Mouse (Mus musculus) heart, embryonic 16.5 days (tissue): ENCODE data around the gene Tmtc2. TPM values are rescaled to one million over a fixed set of nuclear protein-coding genes. Genes with fewer than 3 reads are reported as not detected.

Experiments
- ATAC-seq: fragments of 200-750 bp; cut with Nextera tagmentation; replicated peaks from 2 replicates; pipeline ENCODE4 v1.8.0; 2017; ENCODE audit warnings: moderate number of reproducible peaks; ENCODE audit not compliant: insufficient read depth, low FRiP score; ENCODE audit errors: extremely low read depth
- H3K27ac ChIP-seq: fragments of 300-500 bp; sonication (generic); 2 replicates; pipeline ENCODE4 v1.5.1; 2014; ENCODE audit warnings: mild to moderate bottlenecking, low read length, control low read depth, moderate library complexity
- H3K27me3 ChIP-seq: fragments of 300-500 bp; sonication (generic); 2 replicates; pipeline ENCODE4 v1.6.1; 2014; ENCODE audit warnings: low read length, mixed read lengths; ENCODE audit not compliant: control insufficient read depth, insufficient read depth
- H3K36me3 ChIP-seq: fragments of 300-500 bp; sonication (generic); 2 replicates; pipeline ENCODE4 v1.6.1; 2014; ENCODE audit not compliant: control insufficient read depth, insufficient read depth
- H3K4me1 ChIP-seq: fragments of 300-500 bp; sonication (generic); 2 replicates; pipeline ENCODE4 v1.6.1; 2014; ENCODE audit warnings: low read length, mixed read lengths; ENCODE audit not compliant: control insufficient read depth, insufficient read depth
- H3K4me2 ChIP-seq: fragments of 300-500 bp; sonication (generic); 2 replicates; pipeline ENCODE4 v1.6.1; 2014; ENCODE audit warnings: low read depth, mild to moderate bottlenecking, control low read depth, low read length
- H3K4me3 ChIP-seq: fragments of 300-500 bp; sonication (generic); 2 replicates; pipeline ENCODE4 v1.5.1; 2014; ENCODE audit warnings: mild to moderate bottlenecking, control low read depth, low read length
- H3K9ac ChIP-seq: fragments of 300-500 bp; sonication (generic); 2 replicates; pipeline ENCODE4 v1.6.1; 2014; ENCODE audit warnings: low read length, control low read depth
- H3K9me3 ChIP-seq: fragments of 300-500 bp; sonication (generic); replicated peaks from 2 replicates; pipeline ENCODE4 v1.6.1; 2016; ENCODE audit warnings: low read length; ENCODE audit not compliant: control insufficient read depth
- WGBS: fragments of 180-500 bp; shearing (Covaris S2); extraction: QIAGEN DNeasy Blood & Tissue Kit; methylation state at CpG from one replicate; pipeline ENCODE4 v1.1.7; 2014; 5-methylcytosine and 5-hydroxymethylcytosine counted together
- polyA plus RNA-seq: library from polyadenylated mRNA; unstranded; fragments of >200 nt; fragmentation: Nextera tagmentation; extraction: Ambion mirVana; gene quantifications from 2 replicates; pipeline ENCODE4 v1.2.1, GENCODE M21; 2015

The Tmtc2 gene
- polyA plus RNA-seq, 1 experiment from 2014 or later, result 2.1 TPM

- no peaks in the 10 kb centered on the region for H3K36me3 ChIP-seq
Observed at GRCm38 (mm10) chr10:105227631-105228030, 346.6 kb downstream of the Tmtc2 start.

GRCm38 (mm10) chr10:105225714-105226113 is 348.5 kb downstream of the Tmtc2 start:
- 85% methylated on average over 6 of the region's 6 CpGs for WGBS
- H3K9ac ChIP-seq, result no peak overlapping the region
- H3K36me3 ChIP-seq, result no peaks in the 10 kb centered on the region
- ATAC-seq, result no peak
- no peak overlapping the region for H3K27ac ChIP-seq
- no peak overlapping the region for H3K4me3 ChIP-seq
- H3K27me3 ChIP-seq, result no peaks in the 10 kb centered on the region
- 0 out of 2 replicates have a peak, but pooled peaks cover 4% of the 10 kb centered on the region for H3K4me1 ChIP-seq
- H3K4me2 ChIP-seq, result no peak overlapping the region
- H3K9me3 ChIP-seq, result no peaks in the 10 kb centered on the region

More at GRCm38 (mm10) chr10:105227631-105228030, 346.6 kb downstream of the Tmtc2 start:
- 33% methylated on average over 5 of the region's 5 CpGs for WGBS
- no peak overlapping the region for H3K27ac ChIP-seq
- 0 out of 2 replicates have a peak, but pooled peaks cover 4% of the 10 kb centered on the region for H3K4me1 ChIP-seq
- H3K27me3 ChIP-seq, result no peaks in the 10 kb centered on the region
- no peak for ATAC-seq
- H3K4me3 ChIP-seq, result no peak overlapping the region
- no peak overlapping the region for H3K4me2 ChIP-seq
- H3K9ac ChIP-seq, result no peak overlapping the region
- no peaks in the 10 kb centered on the region for H3K9me3 ChIP-seq

- WGBS, result 63% methylated on average over 5 of the region's 5 CpGs
- no peaks in the 10 kb centered on the region for H3K27me3 ChIP-seq
- H3K4me3 ChIP-seq, result no peak overlapping the region
- H3K4me2 ChIP-seq, result no peak overlapping the region
- H3K9me3 ChIP-seq, result no peaks in the 10 kb centered on the region
- H3K4me1 ChIP-seq, result 0 out of 2 replicates have a peak, but pooled peaks cover 4% of the 10 kb centered on the region
- H3K27ac ChIP-seq, result no peak overlapping the region
- H3K9ac ChIP-seq, result no peak overlapping the region
- no peak for ATAC-seq
- H3K36me3 ChIP-seq, result no peaks in the 10 kb centered on the region
Observed at GRCm38 (mm10) chr10:105222904-105223303, 351.3 kb downstream of the Tmtc2 start.

GRCm38 (mm10) chr10:105201491-105201890 is 372.8 kb downstream of the Tmtc2 start:
- no peak for ATAC-seq
- no peak overlapping the region for H3K9ac ChIP-seq
- no peaks in the 10 kb centered on the region for H3K9me3 ChIP-seq
- no peaks in the 10 kb centered on the region for H3K36me3 ChIP-seq
- no peak overlapping the region for H3K27ac ChIP-seq
- WGBS, result 78% methylated on average over 10 of the region's 10 CpGs
- H3K4me2 ChIP-seq, result no peak overlapping the region
- no peaks in the 10 kb centered on the region for H3K4me1 ChIP-seq
- H3K27me3 ChIP-seq, result no peaks in the 10 kb centered on the region
- no peak overlapping the region for H3K4me3 ChIP-seq

- H3K4me2 ChIP-seq, result no peak overlapping the region
- H3K27me3 ChIP-seq, result no peaks in the 10 kb centered on the region
- H3K4me3 ChIP-seq, result no peak overlapping the region
- WGBS, result 85% methylated on average over 2 of the region's 2 CpGs
- no peaks in the 10 kb centered on the region for H3K4me1 ChIP-seq
- ATAC-seq, result no peak
- no peaks in the 10 kb centered on the region for H3K36me3 ChIP-seq
- H3K27ac ChIP-seq, result no peak overlapping the region
- H3K9ac ChIP-seq, result no peak overlapping the region
- H3K9me3 ChIP-seq, result no peaks in the 10 kb centered on the region
Observed at GRCm38 (mm10) chr10:105200678-105201077, 373.6 kb downstream of the Tmtc2 start.

- no peaks in the 10 kb centered on the region for H3K4me1 ChIP-seq
- no peak for ATAC-seq
- H3K27me3 ChIP-seq, result no peaks in the 10 kb centered on the region
- WGBS, result 60% methylated on average over 4 of the region's 4 CpGs
- no peak overlapping the region for H3K4me2 ChIP-seq
- no peak overlapping the region for H3K4me3 ChIP-seq
- no peaks in the 10 kb centered on the region for H3K36me3 ChIP-seq
- no peak overlapping the region for H3K27ac ChIP-seq
- H3K9ac ChIP-seq, result no peak overlapping the region
- no peaks in the 10 kb centered on the region for H3K9me3 ChIP-seq
Observed at GRCm38 (mm10) chr10:105200092-105200491, 374.2 kb downstream of the Tmtc2 start.

GRCm38 (mm10) chr10:105199515-105199914 is 374.7 kb downstream of the Tmtc2 start:
- no peak overlapping the region for H3K9ac ChIP-seq
- H3K4me2 ChIP-seq, result no peak overlapping the region
- no peaks in the 10 kb centered on the region for H3K4me1 ChIP-seq
- H3K36me3 ChIP-seq, result no peaks in the 10 kb centered on the region
- 75% methylated on average over 5 of the region's 5 CpGs for WGBS
- no peaks in the 10 kb centered on the region for H3K27me3 ChIP-seq
- no peaks in the 10 kb centered on the region for H3K9me3 ChIP-seq
- no peak for ATAC-seq
- no peak overlapping the region for H3K27ac ChIP-seq
- no peak overlapping the region for H3K4me3 ChIP-seq

GRCm38 (mm10) chr10:105195377-105195776 is 378.9 kb downstream of the Tmtc2 start:
- 92% methylated on average over 2 of the region's 2 CpGs for WGBS
- no peak overlapping the region for H3K4me2 ChIP-seq
- H3K4me1 ChIP-seq, result no peaks in the 10 kb centered on the region
- H3K27me3 ChIP-seq, result no peaks in the 10 kb centered on the region
- H3K9me3 ChIP-seq, result no peaks in the 10 kb centered on the region
- no peaks in the 10 kb centered on the region for H3K36me3 ChIP-seq
- no peak overlapping the region for H3K27ac ChIP-seq
- H3K9ac ChIP-seq, result no peak overlapping the region
- no peak overlapping the region for H3K4me3 ChIP-seq
- ATAC-seq, result no peak

- Histone ChIP-seq H3K4me3 (no peak overlapping the region), H3K27ac (no peak overlapping the region), H3K4me1 (peaks cover 9% of the 10 kb centered on the region), H3K9ac (no peak overlapping the region), H3K27me3 (no peaks in the 10 kb centered on the region), H3K4me2 (no peak overlapping the region), H3K36me3 (no peaks in the 10 kb centered on the region), H3K9me3 (no peaks in the 10 kb centered on the region)
- 81% methylated on average over 4 of the region's 4 CpGs for WGBS
- no peak for ATAC-seq
Observed at GRCm38 (mm10) chr10:105193756-105194460, 380.3 kb downstream of the Tmtc2 start.
